Mouse (Mus musculus) granulocyte monocyte progenitor cell, adult 5-6 weeks (primary cell): ENCODE results near the gene Caly. TPM values are rescaled to one million over a fixed set of nuclear protein-coding genes. Genes with fewer than 3 reads are reported as not detected.

ENCODE experiments used
- ATAC-seq: replicated peaks from 2 replicates; pipeline ENCODE4 v1.8.0; 2016; ENCODE audit warnings: mild to moderate bottlenecking, moderate TSS enrichment, inconsistent platforms; ENCODE audit not compliant: poor library complexity, severe bottlenecking
- total RNA-seq, 2 experiments: library from RNA; stranded (forward) in 1 of 2; stranded (reverse) in 1 of 2; fragments of 200-712, 200-1000 nt in 1 of 2; fragments of >200 nt in 1 of 2; fragmentation: Nextera tagmentation in 1 of 2; gene quantifications; 2 replicates each; pipeline ENCODE4 v1.2.3; 2014 to 2017

Caly gene
- total RNA-seq, 2 experiments from 2014 or later: 0.67 TPM; not detected in 1

DNA sequence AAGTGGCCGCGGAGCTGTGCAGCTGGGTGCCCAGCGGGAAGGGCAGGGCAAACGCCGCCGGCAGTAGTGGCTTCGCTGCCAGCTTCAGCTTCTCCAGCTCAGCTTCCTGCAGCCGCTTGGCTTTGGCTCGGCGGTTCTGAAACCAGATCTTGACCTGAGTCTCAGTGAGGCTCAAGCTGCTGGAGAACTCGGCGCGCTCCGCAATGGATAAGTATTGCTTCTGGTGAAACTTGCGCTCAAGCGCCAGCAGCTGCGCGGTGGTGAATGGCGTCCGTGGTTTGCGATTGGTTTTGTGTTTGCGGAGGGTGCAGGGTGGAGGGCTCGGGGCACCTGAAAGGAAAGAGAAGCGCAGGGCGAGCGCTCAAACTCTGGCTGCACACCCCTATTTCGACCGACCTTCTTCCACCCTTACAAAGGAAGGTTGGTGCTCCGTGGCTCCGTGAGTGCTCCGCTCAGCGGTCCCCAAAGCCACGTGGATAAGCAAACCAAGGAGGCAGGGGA lies 34.5 kb downstream of the Caly start:
- ATAC-seq: peak; percentile 29

DNA sequence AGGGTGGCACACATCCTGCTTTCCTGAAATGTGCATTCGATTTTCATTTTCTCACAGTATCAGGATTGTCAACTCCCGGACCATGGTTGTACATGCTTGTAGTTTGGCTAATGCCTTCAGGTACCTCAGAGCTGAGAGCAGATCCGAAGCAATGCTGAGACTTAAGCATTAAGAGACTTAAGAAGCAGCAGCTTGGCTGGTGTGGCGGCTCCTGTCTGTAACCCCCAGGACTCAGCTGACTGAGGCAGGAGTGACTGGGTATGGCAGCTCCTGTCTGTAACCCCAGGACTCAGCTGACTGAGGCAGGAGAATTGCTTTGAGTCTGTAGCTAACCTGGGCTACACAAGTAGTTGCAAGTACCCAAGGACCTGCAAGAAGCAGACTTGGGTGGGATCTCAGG lies 36.8 kb downstream of the Caly start:
- ATAC-seq: no peak

GRCm38 (mm10) chr7:140042728-140043127 lies 39.6 kb downstream of the Caly start:
- no peak for ATAC-seq

GRCm38 (mm10) chr7:140037171-140037555 lies 45.2 kb downstream of the Caly start:
- no peak for ATAC-seq

DNA sequence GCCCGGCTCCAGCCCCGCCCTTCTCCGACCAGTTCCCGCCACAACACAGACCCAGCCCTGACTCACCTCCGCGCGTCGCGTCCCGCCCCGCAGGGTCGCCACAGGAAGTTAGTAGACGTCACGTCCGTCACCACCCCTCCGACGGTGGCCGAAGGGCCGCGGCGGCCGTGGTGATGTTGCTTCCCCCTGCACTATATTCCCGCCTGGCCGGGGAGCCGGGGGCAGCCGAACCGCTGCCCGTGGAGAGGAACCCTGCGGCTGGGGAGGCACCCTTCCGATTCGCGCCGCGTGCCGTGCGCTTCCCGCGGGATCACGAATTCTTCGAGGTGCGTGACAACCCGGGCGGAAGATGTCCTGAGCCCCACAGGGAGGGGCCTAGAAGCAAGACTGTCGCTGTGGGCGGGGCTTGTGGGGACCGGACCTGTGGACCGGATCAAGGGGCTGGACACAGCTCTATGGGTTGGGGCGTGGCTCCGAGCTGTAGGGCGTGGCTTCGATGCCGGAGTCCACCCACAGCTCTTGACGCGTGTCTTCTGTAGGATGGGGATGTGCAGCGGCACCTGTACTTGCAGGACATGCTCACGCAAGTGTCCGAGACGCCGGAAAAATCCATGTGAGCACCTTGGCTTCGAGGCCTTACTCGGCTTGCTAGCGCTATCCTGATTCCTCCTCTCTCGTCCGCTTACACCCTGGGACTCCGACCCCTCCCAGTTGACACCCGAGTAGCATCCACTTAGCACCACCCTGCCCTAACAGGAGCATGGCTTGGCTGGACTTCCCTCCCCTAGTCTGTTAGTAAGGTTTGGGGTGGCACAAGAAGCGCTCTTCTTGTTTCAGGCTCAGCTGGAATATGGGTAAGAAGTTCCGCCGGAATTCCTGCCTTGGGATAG lies 45.8 kb downstream of the Caly start, which contains the start of the genes Zfp511 and Tubgcp2:
TSS of gene Zfp511 (plus strand) at position 111 of the 890 bp plus-strand sequence.
TSS of gene Tubgcp2 (minus strand) at position 389 of the 890 bp plus-strand sequence.
- ATAC-seq: peak; percentile 93

- ATAC-seq: no peak
These were observed 46.9 kb downstream of the Caly start for GRCm38 (mm10) chr7:140035456-140035855.

GRCm38 (mm10) chr7:140033386-140033785 lies 49.0 kb downstream of the Caly start:
- ATAC-seq: no peak

- no peak for ATAC-seq
These were observed 50.0 kb downstream of the Caly start for GRCm38 (mm10) chr7:140032366-140032765.

DNA sequence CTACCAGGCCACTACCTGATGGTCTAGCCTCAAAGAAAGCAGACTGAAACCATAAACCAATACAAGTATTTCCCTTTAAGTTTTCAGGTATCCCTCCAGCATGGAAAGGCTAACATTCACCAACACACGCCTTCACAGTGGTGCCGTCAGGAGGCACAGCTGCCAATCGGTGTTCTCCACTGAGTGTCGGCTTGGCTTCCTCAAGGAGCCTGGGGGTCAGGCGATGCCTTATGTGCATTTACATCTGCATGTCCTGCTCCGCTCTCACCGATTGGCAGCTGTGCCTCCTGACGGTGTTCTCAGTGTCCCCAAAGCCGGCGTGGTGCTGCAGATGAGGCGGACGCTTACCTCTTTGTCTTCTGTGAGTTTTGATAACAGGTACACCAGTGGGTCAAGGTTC lies 50.6 kb downstream of the Caly start:
- ATAC-seq: no peak

Other genes with a start within 250 kb of the Caly start
- not detected in 2 replicates for gene Adgra1, start 248.4 kb downstream of the Caly start, total RNA-seq (2014; fragmentation: Nextera tagmentation)
- not detected in 2 replicates for gene Adgra1, start 248.4 kb downstream of the Caly start, total RNA-seq (2017)
- gene Kndc1, start 187.9 kb downstream of the Caly start, total RNA-seq (2014; fragmentation: Nextera tagmentation): not detected in 2 replicates
- not detected in 2 replicates for gene Kndc1, start 187.9 kb downstream of the Caly start, total RNA-seq (2017)
- gene Utf1, start 138.8 kb downstream of the Caly start, total RNA-seq (2014; fragmentation: Nextera tagmentation): not detected in 2 replicates
- gene Utf1, start 138.8 kb downstream of the Caly start, total RNA-seq (2017): not detected in 2 replicates
- 0.62 TPM in 1 of 2 replicates, not detected in the other for gene 6430531B16Rik, start 103.8 kb downstream of the Caly start, total RNA-seq (2014; fragmentation: Nextera tagmentation)
- 0.52 TPM in 1 of 2 replicates, not detected in the other for gene 6430531B16Rik, start 103.8 kb downstream of the Caly start, total RNA-seq (2017)
- gene Adam8, start 90.0 kb downstream of the Caly start, total RNA-seq (2014; fragmentation: Nextera tagmentation): 0.38 TPM in 1 of 2 replicates, not detected in the other
- gene Adam8, start 90.0 kb downstream of the Caly start, total RNA-seq (2017): 0.99 and 1.3 TPM in 2 replicates
- 21.3 and 21.5 TPM in 2 replicates for gene Zfp511, start 46.2 kb downstream of the Caly start, total RNA-seq (2014; fragmentation: Nextera tagmentation)
- gene Zfp511, start 46.2 kb downstream of the Caly start, total RNA-seq (2017): 20.6 and 21.5 TPM in 2 replicates
- 19.2 and 34.8 TPM in 2 replicates for gene Tubgcp2, start 45.9 kb downstream of the Caly start, total RNA-seq (2014; fragmentation: Nextera tagmentation)
- gene Tubgcp2, start 45.9 kb downstream of the Caly start, total RNA-seq (2017): 36.3 and 40.4 TPM in 2 replicates
- not detected in 2 replicates for gene Msx3, start 33.5 kb downstream of the Caly start, total RNA-seq (2014; fragmentation: Nextera tagmentation)
- gene Msx3, start 33.5 kb downstream of the Caly start, total RNA-seq (2017): not detected in 2 replicates
- not detected in 2 replicates for gene Prap1, start 10.8 kb upstream of the Caly start, total RNA-seq (2014; fragmentation: Nextera tagmentation)
- not detected in 2 replicates for gene Prap1, start 10.8 kb upstream of the Caly start, total RNA-seq (2017)
- 4.3 and 13.6 TPM in 2 replicates for gene Fuom, start 19.9 kb upstream of the Caly start, total RNA-seq (2014; fragmentation: Nextera tagmentation)
- gene Fuom, start 19.9 kb upstream of the Caly start, total RNA-seq (2017): 2.5 and 12.9 TPM in 2 replicates
- 37.9 and 44.7 TPM in 2 replicates for gene Paox, start 33.3 kb upstream of the Caly start, total RNA-seq (2014; fragmentation: Nextera tagmentation)
- gene Paox, start 33.3 kb upstream of the Caly start, total RNA-seq (2017): 26.6 and 38.5 TPM in 2 replicates
- gene Echs1, start 33.9 kb upstream of the Caly start, total RNA-seq (2014; fragmentation: Nextera tagmentation): 97.4 and 109 TPM in 2 replicates
- 107 and 150 TPM in 2 replicates for gene Echs1, start 33.9 kb upstream of the Caly start, total RNA-seq (2017)
- 11.4 and 21.0 TPM in 2 replicates for gene Mtg1, start 55.0 kb upstream of the Caly start, total RNA-seq (2014; fragmentation: Nextera tagmentation)
- gene Mtg1, start 55.0 kb upstream of the Caly start, total RNA-seq (2017): 9.5 and 14.4 TPM in 2 replicates
- gene Sprn, start 72.3 kb upstream of the Caly start, total RNA-seq (2014; fragmentation: Nextera tagmentation): not detected in 2 replicates
- not detected in 2 replicates for gene Sprn, start 72.3 kb upstream of the Caly start, total RNA-seq (2017)
- gene Olfr522, start 82.2 kb upstream of the Caly start, total RNA-seq (2014; fragmentation: Nextera tagmentation): not detected in 2 replicates
- not detected in 2 replicates for gene Olfr522, start 82.2 kb upstream of the Caly start, total RNA-seq (2017)
- gene Olfr523, start 90.7 kb upstream of the Caly start, total RNA-seq (2014; fragmentation: Nextera tagmentation): not detected in 2 replicates
- gene Olfr523, start 90.7 kb upstream of the Caly start, total RNA-seq (2017): not detected in 2 replicates
- gene Olfr524, start 123.4 kb upstream of the Caly start, total RNA-seq (2014; fragmentation: Nextera tagmentation): not detected in 2 replicates
- gene Olfr524, start 123.4 kb upstream of the Caly start, total RNA-seq (2017): not detected in 2 replicates
- gene Cd163l1, start 135.7 kb upstream of the Caly start, total RNA-seq (2014; fragmentation: Nextera tagmentation): not detected in 2 replicates
- not detected in 2 replicates for gene Cd163l1, start 135.7 kb upstream of the Caly start, total RNA-seq (2017)
- not detected in 2 replicates for gene 5830411N06Rik, start 164.7 kb upstream of the Caly start, total RNA-seq (2014; fragmentation: Nextera tagmentation)
- not detected in 2 replicates for gene 5830411N06Rik, start 164.7 kb upstream of the Caly start, total RNA-seq (2017)
- gene Olfr525, start 238.3 kb upstream of the Caly start, total RNA-seq (2014; fragmentation: Nextera tagmentation): not detected in 2 replicates
- not detected in 2 replicates for gene Olfr525, start 238.3 kb upstream of the Caly start, total RNA-seq (2017)